Mouse (Mus musculus) brain, embryonic 14.5 days (tissue): ENCODE data around the gene Ube2cbp.

ENCODE experiments used
- CTCF ChIP-seq: fragments of 200-500 bp; IDR thresholded peaks from 2 replicates; pipeline ENCODE4 v1.5.1; 2012; ENCODE audit warnings: inconsistent platforms, mild to moderate bottlenecking, moderate library complexity, borderline replicate concordance; ENCODE audit not compliant: insufficient read depth, insufficient read length; ENCODE audit errors: extremely low read depth
- POLR2A ChIP-seq: fragments of 200-500 bp; IDR thresholded peaks from 2 replicates; pipeline ENCODE4 v1.6.1; 2012; ENCODE audit warnings: mild to moderate bottlenecking, inconsistent platforms, borderline replicate concordance; ENCODE audit not compliant: poor library complexity, insufficient read depth, insufficient read length, severe bottlenecking; ENCODE audit errors: extremely low read depth

DNA sequence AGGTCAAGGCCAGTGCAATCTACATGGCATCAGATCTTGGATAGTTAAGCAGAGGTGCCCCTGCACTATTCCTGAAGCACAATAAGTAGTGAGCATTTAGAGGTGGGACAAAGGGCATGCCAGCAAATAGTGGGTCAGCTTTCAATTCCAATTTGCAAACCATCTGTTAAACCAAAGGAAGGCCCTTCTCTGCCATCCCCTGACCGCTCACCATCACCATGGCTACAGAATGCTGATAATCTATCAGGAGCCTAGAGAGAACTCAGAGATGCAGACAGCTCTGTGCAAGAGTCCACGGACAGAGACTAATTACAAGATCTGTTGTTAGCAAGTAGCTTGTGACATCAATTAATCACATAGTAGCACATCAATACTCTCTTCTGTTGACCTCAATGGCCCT lies 198.1 kb downstream of the Ube2cbp start:
- TF ChIP-seq POLR2A (no peak), CTCF (no peak)
